Mouse (Mus musculus) Muller cell, postnatal 12 days (primary cell): ENCODE results near the gene Irak3.

Experiments
- DNase-seq: peaks from one replicate; pipeline ENCODE4 v3.0.0-alpha.2; 2015; ENCODE audit errors: inconsistent ontology term

Gene Irak3

DNA sequence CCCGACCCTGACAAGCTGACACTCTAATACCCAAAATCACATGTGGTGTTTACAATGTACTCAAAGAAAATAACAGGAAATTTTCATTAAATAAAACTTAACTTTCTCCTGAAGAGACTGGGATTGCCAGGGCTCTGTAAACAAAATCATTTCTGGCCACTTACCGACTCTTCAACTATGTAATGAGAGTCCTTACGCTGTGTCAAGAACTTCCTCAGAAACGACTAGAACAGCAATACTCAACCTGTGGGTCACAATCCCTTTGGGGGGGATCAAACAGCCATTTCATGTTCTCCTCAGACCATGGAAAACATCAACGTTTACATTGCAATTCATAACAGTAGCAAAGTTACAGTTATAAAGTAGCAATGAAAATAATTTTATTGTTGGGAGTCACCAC is 104.4 kb downstream of the Irak3 start:
- no peak for DNase-seq

DNA sequence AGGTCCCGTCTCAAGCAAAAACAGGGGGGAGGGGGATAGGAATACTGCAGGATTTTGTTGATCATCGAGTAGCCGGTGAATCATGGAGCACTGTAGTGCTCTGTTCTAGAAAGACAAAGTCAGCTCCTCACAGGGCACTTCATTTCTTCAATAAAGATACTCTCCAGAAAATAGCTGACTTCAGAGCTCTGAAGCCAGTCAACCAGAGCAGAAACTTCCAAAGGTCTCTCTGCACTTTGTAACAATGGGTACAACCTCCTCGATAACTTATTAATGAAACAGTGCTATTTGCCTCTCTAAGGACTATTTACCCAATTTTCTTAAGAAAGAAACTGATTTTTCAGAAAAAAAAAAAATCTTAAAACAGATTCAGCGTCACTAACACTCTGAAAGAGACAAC is 106.2 kb downstream of the Irak3 start:
- no peak for DNase-seq

DNA sequence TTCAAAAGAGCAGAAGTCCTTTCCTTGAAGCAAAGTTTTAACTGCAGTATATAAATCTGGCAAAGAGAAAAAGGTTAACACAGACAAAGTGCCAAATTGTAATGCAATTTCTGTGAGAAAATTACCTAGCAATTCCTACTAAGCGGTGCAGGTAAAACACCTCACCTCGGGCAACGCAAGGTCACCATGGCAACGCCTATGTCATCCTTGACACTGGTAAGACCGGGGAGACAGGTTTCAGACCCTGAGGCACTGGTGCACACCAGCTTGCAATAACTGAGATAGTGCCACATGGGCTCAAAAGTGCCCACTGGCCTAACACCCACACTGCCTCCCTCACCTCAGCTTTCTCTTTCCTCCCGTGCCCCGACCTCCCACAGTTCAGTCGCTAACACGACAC is 106.8 kb downstream of the Irak3 start:
- no peak for DNase-seq

DNA sequence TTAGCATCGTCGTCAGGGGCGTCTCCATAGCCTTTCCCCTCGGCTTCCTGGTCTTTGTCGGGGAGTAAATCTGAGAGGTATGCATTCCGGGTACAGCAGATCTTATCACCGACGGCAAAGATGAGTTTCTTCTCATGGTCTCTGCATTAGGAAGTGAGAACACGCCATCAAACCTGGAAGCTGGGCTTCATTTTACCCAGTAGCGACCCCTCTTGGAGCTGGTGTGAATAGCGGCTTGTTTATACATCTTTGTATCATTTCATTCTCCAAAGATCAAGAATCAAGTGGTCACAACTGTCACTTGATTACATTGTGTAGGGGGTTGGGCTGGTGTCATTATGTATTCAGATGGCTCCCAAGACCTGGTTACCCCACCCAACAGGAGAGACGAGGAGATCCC is 109.4 kb downstream of the Irak3 start:
- no peak for DNase-seq
